ENCODE assay signal across 12 mouse cellular contexts in the genomic region with DNA sequence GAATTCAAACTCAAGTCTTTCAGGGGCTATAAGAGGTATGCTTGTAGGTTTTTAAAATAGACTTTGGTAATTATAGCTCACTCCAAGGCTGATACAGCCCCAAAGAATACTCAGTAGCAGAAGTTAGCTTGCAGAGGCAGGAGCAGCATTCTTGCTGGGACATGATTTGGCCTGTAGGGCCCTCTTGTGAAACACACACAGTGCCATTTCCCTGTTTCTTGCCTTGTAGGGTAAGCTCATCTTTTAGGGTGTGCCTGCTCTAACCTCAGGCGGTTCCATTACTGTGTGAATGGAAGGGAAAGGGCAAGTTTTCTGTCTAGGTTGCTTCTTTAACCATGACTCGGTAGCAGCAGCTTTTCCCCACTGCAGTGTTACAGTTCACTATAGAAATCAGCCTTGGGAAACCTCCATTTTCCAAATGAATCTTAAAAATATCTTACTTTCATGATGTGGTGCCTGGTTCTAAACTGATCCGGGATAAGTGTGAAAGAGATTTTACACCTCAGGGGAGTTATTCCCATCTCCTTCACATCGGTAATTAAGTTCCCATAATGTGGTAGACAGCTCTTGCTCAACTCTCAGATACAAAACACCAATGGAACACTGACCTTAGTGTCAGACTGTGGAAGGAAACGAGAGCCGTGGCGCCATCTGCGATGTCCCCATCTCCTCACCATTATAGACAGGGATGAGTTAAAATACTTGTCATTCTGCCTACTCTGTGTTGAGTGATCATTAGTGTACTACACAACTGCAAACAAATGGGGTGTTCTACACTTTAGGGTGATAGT. TPM values are rescaled to one million over a fixed set of nuclear protein-coding genes. Genes with fewer than 3 reads are reported as not detected.
DNase-seq lines count a peak whose midpoint lies in the region; ATAC-seq lines count a peak whose summit lies in the region.
"Had no signal": no experiment of that assay in that cellular context is flagged by ENCODE, and none has a peak within 500 bp of the region (broad histone marks: within the 10 kb centered on the region; RNA-seq: fewer than 3 reads in every experiment).

No protein-coding gene starts in this region.

- H3K4me2 ChIP-seq in embryonic facial prominence, embryonic 11.5 days (ENCODE audit: low read depth, low read length): no peak overlapping the region
- H3K4me2 ChIP-seq in lung, embryonic 15.5 days: peak overlapping the region; percentile 75; the same call in 1 of the 2 replicates
- H3K4me2 ChIP-seq in stomach, embryonic 16.5 days (ENCODE audit: low read depth, low read length): peak overlapping the region; percentile 12
- no peak overlapping the region for H3K4me2 ChIP-seq in hindbrain, embryonic 12.5 days (replicated peaks)
- H3K4me2 ChIP-seq: neural tube, embryonic 13.5 days had no signal

- DNase-seq in embryonic facial prominence, embryonic 11.5 days (ENCODE audit: low spot score): peak; percentile 25
- no peak for DNase-seq in embryonic facial prominence, embryonic 10.5 days (ENCODE audit: low spot score)
- no peak for DNase-seq in lung, postnatal 14 days
- DNase-seq in heart, postnatal 10 days: peak; percentile 29 to 41
- DNase-seq in embryo, embryonic 9.5 days (ENCODE audit: extremely low spot score): no peak
- DNase-seq: cerebellum, postnatal 25 days; layer of hippocampus, postnatal 36 days had no signal

- H3K9ac ChIP-seq in embryonic facial prominence, embryonic 11.5 days (replicated peaks; ENCODE audit: low read length): no peak overlapping the region
- no peak overlapping the region for H3K9ac ChIP-seq in lung, embryonic 15.5 days
- no peak overlapping the region; the same call in 1 of the 2 replicates for H3K9ac ChIP-seq in stomach, embryonic 16.5 days (ENCODE audit: low read length)
- no peak overlapping the region for H3K9ac ChIP-seq in hindbrain, embryonic 12.5 days
- H3K9ac ChIP-seq: neural tube, embryonic 13.5 days had no signal

- no peak overlapping the region; the same call in 1 of the 2 replicates for H3K4me3 ChIP-seq in embryonic facial prominence, embryonic 11.5 days (ENCODE audit: low read depth, low read length)
- H3K4me3 ChIP-seq in embryonic facial prominence, embryonic 10.5 days: no peak overlapping the region
- H3K4me3 ChIP-seq in lung, embryonic 15.5 days: no peak overlapping the region
- H3K4me3 ChIP-seq in stomach, embryonic 16.5 days (replicated peaks; ENCODE audit: low read length): peak overlapping the region; percentile 66
- H3K4me3 ChIP-seq in hindbrain, embryonic 12.5 days: no peak overlapping the region
- H3K4me3 ChIP-seq: neural tube, embryonic 13.5 days had no signal

- H3K27ac ChIP-seq in embryonic facial prominence, embryonic 11.5 days (replicated peaks; ENCODE audit: low read depth, low read length): no peak overlapping the region
- no peak overlapping the region for H3K27ac ChIP-seq in embryonic facial prominence, embryonic 10.5 days (replicated peaks)
- no peak overlapping the region for H3K27ac ChIP-seq in lung, embryonic 15.5 days
- peak overlapping the region; percentile 87 for H3K27ac ChIP-seq in stomach, embryonic 16.5 days (ENCODE audit: low read length)
- no peak overlapping the region for H3K27ac ChIP-seq in hindbrain, embryonic 12.5 days
- H3K27ac ChIP-seq: hindbrain, postnatal 0 days; neural tube, embryonic 13.5 days had no signal

- no peaks in the 10 kb centered on the region for H3K36me3 ChIP-seq in embryonic facial prominence, embryonic 11.5 days (replicated peaks; ENCODE audit: control insufficient read depth, insufficient read depth, low read depth, low read length)
- no peaks in the 10 kb centered on the region for H3K36me3 ChIP-seq in embryonic facial prominence, embryonic 10.5 days (replicated peaks)
- H3K36me3 ChIP-seq in lung, embryonic 15.5 days: no peaks in the 10 kb centered on the region
- H3K36me3 ChIP-seq in stomach, embryonic 16.5 days (ENCODE audit: control insufficient read depth, insufficient read depth, low read length): no peaks in the 10 kb centered on the region
- no peaks in the 10 kb centered on the region for H3K36me3 ChIP-seq in hindbrain, embryonic 12.5 days
- H3K36me3 ChIP-seq: neural tube, embryonic 13.5 days had no signal

- H3K9me3 ChIP-seq in embryonic facial prominence, embryonic 11.5 days (replicated peaks; ENCODE audit: control insufficient read depth, low read length): no peaks in the 10 kb centered on the region
- H3K9me3 ChIP-seq in embryonic facial prominence, embryonic 10.5 days: no peaks in the 10 kb centered on the region
- H3K9me3 ChIP-seq in lung, embryonic 15.5 days: no peaks in the 10 kb centered on the region
- no peaks in the 10 kb centered on the region for H3K9me3 ChIP-seq in stomach, embryonic 16.5 days (replicated peaks; ENCODE audit: control insufficient read depth, low read length)
- no peaks in the 10 kb centered on the region for H3K9me3 ChIP-seq in hindbrain, embryonic 12.5 days (replicated peaks)
- H3K9me3 ChIP-seq: neural tube, embryonic 13.5 days had no signal

- H3K4me1 ChIP-seq in embryonic facial prominence, embryonic 11.5 days (ENCODE audit: control insufficient read depth, insufficient read depth, low read length): no peaks in the 10 kb centered on the region
- H3K4me1 ChIP-seq in embryonic facial prominence, embryonic 10.5 days: peaks cover 10% of the 10 kb centered on the region
- H3K4me1 ChIP-seq in lung, embryonic 15.5 days: peaks cover 10% of the 10 kb centered on the region
- H3K4me1 ChIP-seq in stomach, embryonic 16.5 days (ENCODE audit: control insufficient read depth, insufficient read depth, low read length): peaks cover 9% of the 10 kb centered on the region; the same call in 1 of the 2 replicates
- 0 out of 2 replicates have a peak, but pooled peaks cover 4% of the 10 kb centered on the region for H3K4me1 ChIP-seq in hindbrain, embryonic 12.5 days

- ATAC-seq in embryonic facial prominence, embryonic 11.5 days (replicated peaks; ENCODE audit: insufficient number of reproducible peaks, low FRiP score, low TSS enrichment, low read depth): no peak
- no peak for ATAC-seq in lung, embryonic 15.5 days (ENCODE audit: borderline replicate concordance, extremely low read depth, low FRiP score, low TSS enrichment)
- no peak for ATAC-seq in stomach, embryonic 16.5 days (ENCODE audit: insufficient read depth, low FRiP score)
- no peak for ATAC-seq in hindbrain, embryonic 12.5 days (ENCODE audit: low FRiP score)
- ATAC-seq: hindbrain, postnatal 0 days had no signal

- WGBS in embryonic facial prominence, embryonic 11.5 days: 68% methylated on average over 8 of the region's 8 CpGs
- 81% methylated on average over 8 of the region's 8 CpGs for WGBS in embryonic facial prominence, embryonic 10.5 days
- 74% methylated on average over 8 of the region's 8 CpGs for WGBS in lung, embryonic 15.5 days
- WGBS in stomach, embryonic 16.5 days: 73% methylated on average over 8 of the region's 8 CpGs
- WGBS in hindbrain, embryonic 12.5 days: 77% methylated on average over 8 of the region's 8 CpGs

- peaks cover 14% of the 10 kb centered on the region for H3K27me3 ChIP-seq in embryonic facial prominence, embryonic 11.5 days (ENCODE audit: control insufficient read depth, insufficient read depth, low read length)
- H3K27me3 ChIP-seq in embryonic facial prominence, embryonic 10.5 days (replicated peaks; ENCODE audit: low read depth, poor library complexity, severe bottlenecking): peaks cover 57% of the 10 kb centered on the region
- H3K27me3 ChIP-seq in lung, embryonic 15.5 days: peaks cover 29% of the 10 kb centered on the region
- H3K27me3 ChIP-seq in stomach, embryonic 16.5 days (ENCODE audit: control insufficient read depth, insufficient read depth, low read length): no peaks in the 10 kb centered on the region; the same call in 1 of the 2 replicates
- peaks cover 40% of the 10 kb centered on the region for H3K27me3 ChIP-seq in hindbrain, embryonic 12.5 days

- intact Hi-C loops in heart, postnatal 10 days (cut with DNase I): loop anchor here (2.0 to 10.0 kb wide), 3 partner anchors 14 to 452 kb away; no protein-coding TSS in a partner anchor

RNA-seq across cellular contexts. Expression of a gene that starts 1.8 kb away (rescaled TPM):
- polyA plus RNA-seq in embryonic facial prominence, embryonic 11.5 days (2014; fragmentation: Nextera tagmentation; extraction: Ambion mirVana): 41.9 and 42.6 TPM in 2 replicates
- 33.4 and 34.9 TPM in 2 replicates for polyA plus RNA-seq in embryonic facial prominence, embryonic 10.5 days (2016; fragmentation: Nextera tagmentation; extraction: Ambion mirVana)
- polyA plus RNA-seq in lung, embryonic 15.5 days (2015; fragmentation: Nextera tagmentation; extraction: Ambion mirVana): 36.2 and 44.6 TPM in 2 replicates
- 100 to 1,000 TPM; 216 to 230 TPM for total RNA-seq in heart, postnatal 10 days (2021)
- polyA plus RNA-seq in stomach, embryonic 16.5 days (2015; fragmentation: Nextera tagmentation; extraction: Ambion mirVana): 465 and 640 TPM in 2 replicates
- polyA plus RNA-seq in hindbrain, embryonic 12.5 days (2016; fragmentation: Nextera tagmentation; extraction: Ambion mirVana): 11.8 and 11.9 TPM in 2 replicates

Comparison
In these comparisons a context has a peak if more than half of its experiments do, and no peak if none do; other contexts are left out.
1. DNase-seq: peak in embryonic facial prominence, embryonic 11.5 days (single experiment) and heart, postnatal 10 days (2 of 2); none in embryonic facial prominence, embryonic 10.5 days (single experiment), lung, postnatal 14 days (single experiment) and embryo, embryonic 9.5 days (single experiment).
2. H3K4me2 ChIP-seq: peak in lung, embryonic 15.5 days (single experiment) and stomach, embryonic 16.5 days (single experiment); none in embryonic facial prominence, embryonic 11.5 days (single experiment) and hindbrain, embryonic 12.5 days (single experiment).
3. RNA of a gene that starts 1.8 kb away (polyA plus RNA-seq): 465 to 640 TPM in stomach, embryonic 16.5 days; 36.2 to 44.6 TPM in lung, embryonic 15.5 days, 41.9 to 42.6 TPM in embryonic facial prominence, embryonic 11.5 days, 33.4 to 34.9 TPM in embryonic facial prominence, embryonic 10.5 days and 11.8 to 11.9 TPM in hindbrain, embryonic 12.5 days; every median in the first group is over 10 times any median in the second.